Mouse (Mus musculus) brain, embryonic 14.5 days (tissue): ENCODE results near the gene Dars2.

Experiments used
- CTCF ChIP-seq: fragments of 200-500 bp; IDR thresholded peaks from 2 replicates; pipeline ENCODE4 v1.5.1; 2012; ENCODE audit warnings: inconsistent platforms, mild to moderate bottlenecking, moderate library complexity, borderline replicate concordance; ENCODE audit not compliant: insufficient read depth, insufficient read length; ENCODE audit errors: extremely low read depth
- POLR2A ChIP-seq: fragments of 200-500 bp; IDR thresholded peaks from 2 replicates; pipeline ENCODE4 v1.6.1; 2012; ENCODE audit warnings: mild to moderate bottlenecking, inconsistent platforms, borderline replicate concordance; ENCODE audit not compliant: poor library complexity, insufficient read depth, insufficient read length, severe bottlenecking; ENCODE audit errors: extremely low read depth

DNA sequence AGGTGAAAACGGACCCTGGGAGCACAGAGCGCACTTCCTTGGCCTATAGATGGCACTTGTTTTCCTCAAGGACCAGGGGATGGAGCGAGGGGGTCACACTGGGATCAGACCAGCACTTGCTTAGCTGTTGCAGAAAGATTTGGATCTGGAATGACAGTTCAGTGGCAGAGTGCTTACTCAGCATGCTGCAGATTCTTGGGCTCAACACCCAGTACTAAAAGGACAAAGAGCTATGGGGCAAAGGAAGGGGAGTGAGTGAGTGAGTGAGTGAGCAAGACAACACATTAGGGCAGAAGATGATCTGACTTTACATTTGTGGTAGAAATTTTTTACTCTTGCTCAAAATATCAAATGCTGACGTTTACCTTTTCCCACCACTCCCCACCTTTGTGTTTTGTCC is 65.5 kb downstream of the Dars2 start:
- TF ChIP-seq POLR2A (no peak), CTCF (no peak)
